Comparison of ENCODE assay signal across 20 mouse cellular contexts in the genomic region with DNA sequence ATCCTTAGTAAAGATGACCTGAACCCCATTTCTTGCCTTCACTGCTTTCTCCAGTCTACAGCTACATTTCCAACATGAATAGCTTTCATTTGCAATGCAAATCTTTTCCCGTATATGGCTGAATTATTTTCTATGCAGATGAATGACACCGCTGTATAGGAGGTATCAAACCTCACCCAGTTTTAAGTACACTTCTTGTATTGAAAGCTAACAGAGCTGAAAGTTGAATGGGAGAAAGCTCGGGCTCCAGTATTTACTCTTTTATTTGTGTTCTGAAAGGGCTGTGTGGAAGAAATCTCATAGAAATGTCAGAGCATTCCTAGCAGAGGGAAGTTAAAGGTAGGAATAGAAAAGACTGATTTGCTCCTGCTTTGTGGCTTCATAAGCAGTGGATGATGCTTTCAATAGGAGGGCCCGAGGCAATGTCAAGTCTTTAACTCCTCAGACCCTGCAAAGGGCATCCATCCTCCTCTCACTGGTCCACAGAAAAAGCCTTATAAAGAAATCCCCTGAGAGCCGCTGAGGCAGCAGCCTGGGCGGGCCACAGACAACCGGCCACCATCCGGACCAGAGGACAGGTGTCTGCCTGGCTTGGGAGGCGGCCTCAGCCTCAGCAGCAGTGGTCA.
A peak's percentile ranks its signal among the peaks of the same experiment; 100 is the strongest.
DNase-seq lines count a peak whose midpoint lies in the region; ATAC-seq and TF ChIP-seq lines count a peak whose summit lies in the region.
"Had no signal": no experiment of that assay in that cellular context is flagged by ENCODE, and none has a peak within 500 bp of the region (broad histone marks: within the 10 kb centered on the region; RNA-seq: fewer than 3 reads in every experiment).

No protein-coding gene starts in this region.

- H3K4me3 ChIP-seq in hindbrain, embryonic 10.5 days, result no peak overlapping the region
- H3K4me3 ChIP-seq in hindbrain, embryonic 14.5 days (replicated peaks; ENCODE audit: low read length), result no peak overlapping the region
- no peak overlapping the region for H3K4me3 ChIP-seq in neural tube, embryonic 11.5 days (ENCODE audit: low read depth, low read length)
- no peak overlapping the region for H3K4me3 ChIP-seq in neural tube, embryonic 15.5 days (replicated peaks)
- H3K4me3 ChIP-seq in forebrain, embryonic 16.5 days (replicated peaks; ENCODE audit: low read length), result no peak overlapping the region
- no peak overlapping the region for H3K4me3 ChIP-seq in lung, adult 2 months (replicated peaks; ENCODE audit: extremely low read depth, low read depth, low read length)
- H3K4me3 ChIP-seq: heart, adult 2 months; heart, embryonic 13.5 days; neural tube, embryonic 13.5 days had no signal

- no peak for ATAC-seq in hindbrain, embryonic 14.5 days (ENCODE audit: low FRiP score)
- 0 out of 2 replicates have a peak, but pooled peaks have one; percentile 41 for ATAC-seq in neural tube, embryonic 11.5 days (ENCODE audit: insufficient read depth, low FRiP score, low TSS enrichment)
- ATAC-seq in neural tube, embryonic 15.5 days (ENCODE audit: low FRiP score), result no peak
- peak; percentile 81 for ATAC-seq in forebrain, embryonic 16.5 days
- no peak for ATAC-seq in megakaryocyte, adult 5-6 weeks (ENCODE audit: poor library complexity, severe bottlenecking)
- ATAC-seq: CD4-positive, CD25-positive, alpha-beta regulatory T cell, adult 4 months; hindbrain, embryonic 16.5 days; intestine, embryonic 16.5 days had no signal

- 62% methylated on average over 9 of the region's 9 CpGs for whole genome bisulfite sequencing in hindbrain, embryonic 10.5 days
- 25% methylated on average over 8 of the region's 9 CpGs for WGBS in hindbrain, embryonic 14.5 days
- WGBS in neural tube, embryonic 11.5 days, result 63% methylated on average over 8 of the region's 9 CpGs
- WGBS in neural tube, embryonic 15.5 days, result 43% methylated on average over 8 of the region's 9 CpGs
- WGBS in forebrain, embryonic 16.5 days, result 23% methylated on average over 9 of the region's 9 CpGs
- 83% methylated on average over 9 of the region's 9 CpGs for WGBS in lung, adult 2 months

- TF ChIP-seq CTCF in lung, adult 2 months (IDR thresholded peaks at IDR 0.05; ENCODE audit: insufficient read depth, low read length), result no peak

- H3K9me3 ChIP-seq in hindbrain, embryonic 10.5 days, result no peaks in the 10 kb centered on the region
- H3K9me3 ChIP-seq in hindbrain, embryonic 14.5 days (ENCODE audit: control insufficient read depth, low read length), result no peaks in the 10 kb centered on the region
- H3K9me3 ChIP-seq in neural tube, embryonic 11.5 days (ENCODE audit: control insufficient read depth, low read length), result no peaks in the 10 kb centered on the region
- no peaks in the 10 kb centered on the region for H3K9me3 ChIP-seq in neural tube, embryonic 15.5 days (replicated peaks)
- H3K9me3 ChIP-seq in forebrain, embryonic 16.5 days (ENCODE audit: control insufficient read depth, low read length), result no peaks in the 10 kb centered on the region
- H3K9me3 ChIP-seq: heart, embryonic 13.5 days; neural tube, embryonic 13.5 days had no signal

- DNase-seq in hindbrain, embryonic 10.5 days (ENCODE audit: low spot score), result no peak
- no peak for DNase-seq in hindbrain, embryonic 14.5 days (ENCODE audit: low spot score)
- no peak for DNase-seq in neural tube, embryonic 11.5 days (ENCODE audit: low spot score)
- no peak for DNase-seq in lung, adult 2 months
- DNase-seq: adrenal gland, postnatal 14 days; cerebellum, adult 9-10 months; gastrocnemius, postnatal 25 days; heart, adult 2 months; heart, postnatal 14 days; kidney, adult 9 months; kidney, postnatal 14 days had no signal

- H3K27me3 ChIP-seq in hindbrain, embryonic 10.5 days (ENCODE audit: insufficient read depth, poor library complexity, severe bottlenecking), result no peaks in the 10 kb centered on the region
- H3K27me3 ChIP-seq in hindbrain, embryonic 14.5 days (ENCODE audit: control insufficient read depth, insufficient read depth, low read length), result no peaks in the 10 kb centered on the region
- H3K27me3 ChIP-seq in neural tube, embryonic 11.5 days (ENCODE audit: control insufficient read depth, insufficient read depth, low read length), result no peaks in the 10 kb centered on the region
- no peaks in the 10 kb centered on the region for H3K27me3 ChIP-seq in neural tube, embryonic 15.5 days (replicated peaks)
- no peaks in the 10 kb centered on the region for H3K27me3 ChIP-seq in forebrain, embryonic 16.5 days (replicated peaks; ENCODE audit: control insufficient read depth, insufficient read depth, low read length)
- H3K27me3 ChIP-seq: heart, embryonic 13.5 days; neural tube, embryonic 13.5 days had no signal

- 0 out of 2 replicates have a peak overlapping the region, but pooled peaks have one; percentile 20 for H3K27ac ChIP-seq in hindbrain, embryonic 10.5 days
- H3K27ac ChIP-seq in hindbrain, embryonic 14.5 days, result no peak overlapping the region
- H3K27ac ChIP-seq in neural tube, embryonic 11.5 days (ENCODE audit: low read depth, low read length), result no peak overlapping the region
- no peak overlapping the region for H3K27ac ChIP-seq in neural tube, embryonic 15.5 days (replicated peaks)
- no peak overlapping the region for H3K27ac ChIP-seq in forebrain, embryonic 16.5 days (ENCODE audit: low read length)
- H3K27ac ChIP-seq: heart, adult 2 months; heart, embryonic 13.5 days; macrophage; neural tube, embryonic 13.5 days had no signal

- H3K36me3 ChIP-seq in hindbrain, embryonic 10.5 days, result no peaks in the 10 kb centered on the region
- no peaks in the 10 kb centered on the region for H3K36me3 ChIP-seq in hindbrain, embryonic 14.5 days (replicated peaks; ENCODE audit: control insufficient read depth, insufficient read depth)
- H3K36me3 ChIP-seq in neural tube, embryonic 11.5 days (ENCODE audit: control insufficient read depth, insufficient read depth, low read length), result no peaks in the 10 kb centered on the region
- H3K36me3 ChIP-seq in neural tube, embryonic 15.5 days, result no peaks in the 10 kb centered on the region
- no peaks in the 10 kb centered on the region for H3K36me3 ChIP-seq in forebrain, embryonic 16.5 days (ENCODE audit: control insufficient read depth, insufficient read depth)
- H3K36me3 ChIP-seq: heart, embryonic 13.5 days; neural tube, embryonic 13.5 days had no signal

- no peak for TF ChIP-seq POLR2A in lung, adult 2 months (IDR thresholded peaks at IDR 0.05; ENCODE audit: borderline replicate concordance, extremely low read depth, low read depth, low read length)

- no peak overlapping the region for H3K4me2 ChIP-seq in hindbrain, embryonic 14.5 days (replicated peaks)
- H3K4me2 ChIP-seq in neural tube, embryonic 11.5 days (ENCODE audit: low read depth), result no peak overlapping the region
- no peak overlapping the region for H3K4me2 ChIP-seq in neural tube, embryonic 15.5 days
- H3K4me2 ChIP-seq in forebrain, embryonic 16.5 days (ENCODE audit: low read length), result 0 out of 2 replicates have a peak overlapping the region, but pooled peaks have one; percentile 11
- H3K4me2 ChIP-seq: heart, embryonic 13.5 days; neural tube, embryonic 13.5 days had no signal

- no peaks in the 10 kb centered on the region for H3K4me1 ChIP-seq in hindbrain, embryonic 10.5 days (replicated peaks)
- H3K4me1 ChIP-seq in hindbrain, embryonic 14.5 days (replicated peaks; ENCODE audit: control insufficient read depth, insufficient read depth, low read length), result no peaks in the 10 kb centered on the region
- no peaks in the 10 kb centered on the region for H3K4me1 ChIP-seq in neural tube, embryonic 11.5 days (ENCODE audit: control insufficient read depth, insufficient read depth, low read length)
- no peaks in the 10 kb centered on the region for H3K4me1 ChIP-seq in neural tube, embryonic 15.5 days
- peaks cover 6% of the 10 kb centered on the region; the same call in 1 of the 2 replicates for H3K4me1 ChIP-seq in forebrain, embryonic 16.5 days (replicated peaks; ENCODE audit: control insufficient read depth, insufficient read depth, low read length)
- H3K4me1 ChIP-seq in lung, adult 2 months (ENCODE audit: control insufficient read depth, insufficient read depth, low read length), result no peaks in the 10 kb centered on the region
- H3K4me1 ChIP-seq: heart, embryonic 13.5 days had no signal

- H3K9ac ChIP-seq in hindbrain, embryonic 14.5 days, result no peak overlapping the region
- H3K9ac ChIP-seq in neural tube, embryonic 11.5 days (ENCODE audit: low read length), result no peak overlapping the region
- no peak overlapping the region for H3K9ac ChIP-seq in neural tube, embryonic 15.5 days (replicated peaks)
- H3K9ac ChIP-seq in forebrain, embryonic 16.5 days (replicated peaks; ENCODE audit: low read depth, low read length), result no peak overlapping the region
- H3K9ac ChIP-seq: heart, embryonic 13.5 days; neural tube, embryonic 13.5 days had no signal

Comparison
In these comparisons a context has a peak if more than half of its experiments do, and no peak if none do; other contexts are left out.
1. ATAC-seq: peak in neural tube, embryonic 11.5 days (single experiment) and forebrain, embryonic 16.5 days (single experiment); none in hindbrain, embryonic 14.5 days (single experiment), neural tube, embryonic 15.5 days (single experiment) and megakaryocyte, adult 5-6 weeks (single experiment).